Mouse (Mus musculus): ENCODE measurements around the gene Lmod1. TPM values are rescaled to one million over a fixed set of nuclear protein-coding genes. Genes with fewer than 3 reads are reported as not detected.

The Lmod1 gene
- polyA plus RNA-seq, 1 experiment from 2014 or later: 1.0 TPM

- no peak overlapping the region for H3K27ac ChIP-seq (replicated peaks)
- 0 out of 2 replicates have a peak, but pooled peaks cover 2% of the 10 kb centered on the region for H3K4me1 ChIP-seq
- no peak overlapping the region for H3K4me3 ChIP-seq (replicated peaks)
- WGBS: 81% methylated on average over 8 of the region's 8 CpGs
- no peaks in the 10 kb centered on the region for H3K9me3 ChIP-seq (replicated peaks)
- no peak for ATAC-seq (ENCODE audit: insufficient number of reproducible peaks, low FRiP score, low TSS enrichment, low read depth)
- no peaks in the 10 kb centered on the region for H3K36me3 ChIP-seq
- H3K9ac ChIP-seq: no peak overlapping the region
- no peak overlapping the region for H3K4me2 ChIP-seq (replicated peaks)
- H3K27me3 ChIP-seq: no peaks in the 10 kb centered on the region
These were observed 38.8 kb downstream of the Lmod1 start for GRCm38 (mm10) chr1:135363446-135363845.

- no peaks in the 10 kb centered on the region for H3K27me3 ChIP-seq
- no peaks in the 10 kb centered on the region for H3K36me3 ChIP-seq
- ATAC-seq (ENCODE audit: insufficient number of reproducible peaks, low FRiP score, low TSS enrichment, low read depth): no peak
- H3K9me3 ChIP-seq (replicated peaks): no peaks in the 10 kb centered on the region
- no peak overlapping the region for H3K4me2 ChIP-seq (replicated peaks)
- peaks cover 12% of the 10 kb centered on the region; the same call in 1 of the 2 replicates for H3K4me1 ChIP-seq
- no peak overlapping the region for H3K4me3 ChIP-seq (replicated peaks)
- H3K27ac ChIP-seq (replicated peaks): no peak overlapping the region
- H3K9ac ChIP-seq: no peak overlapping the region
These were observed 41.8 kb downstream of the Lmod1 start for GRCm38 (mm10) chr1:135366380-135366779.

- no peak for ATAC-seq (ENCODE audit: insufficient number of reproducible peaks, low FRiP score, low TSS enrichment, low read depth)
- no peaks in the 10 kb centered on the region for H3K27me3 ChIP-seq
- H3K9me3 ChIP-seq (replicated peaks): no peaks in the 10 kb centered on the region
- H3K4me2 ChIP-seq (replicated peaks): no peak overlapping the region
- no peak overlapping the region for H3K9ac ChIP-seq
- no peak overlapping the region for H3K27ac ChIP-seq (replicated peaks)
- H3K4me1 ChIP-seq: peaks cover 12% of the 10 kb centered on the region; the same call in 1 of the 2 replicates
- no peaks in the 10 kb centered on the region for H3K36me3 ChIP-seq
- WGBS: 72% methylated on average over 7 of the region's 7 CpGs
- H3K4me3 ChIP-seq (replicated peaks): no peak overlapping the region
These were observed 42.4 kb downstream of the Lmod1 start for GRCm38 (mm10) chr1:135367005-135367404.

- 68% methylated on average over 8 of the region's 8 CpGs for WGBS
- no peak overlapping the region for H3K9ac ChIP-seq
- no peaks in the 10 kb centered on the region for H3K9me3 ChIP-seq (replicated peaks)
- no peak overlapping the region for H3K4me2 ChIP-seq (replicated peaks)
- ATAC-seq (ENCODE audit: insufficient number of reproducible peaks, low FRiP score, low TSS enrichment, low read depth): no peak
- H3K27me3 ChIP-seq: no peaks in the 10 kb centered on the region
- H3K36me3 ChIP-seq: no peaks in the 10 kb centered on the region
- peaks cover 12% of the 10 kb centered on the region; the same call in 1 of the 2 replicates for H3K4me1 ChIP-seq
- no peak overlapping the region for H3K27ac ChIP-seq (replicated peaks)
- H3K4me3 ChIP-seq (replicated peaks): no peak overlapping the region
These were observed 43.0 kb downstream of the Lmod1 start for GRCm38 (mm10) chr1:135367595-135367994.

GRCm38 (mm10) chr1:135368245-135368644 is 43.6 kb downstream of the Lmod1 start:
- Histone ChIP-seq H3K36me3 (no peaks in the 10 kb centered on the region), H3K4me3 (replicated peaks) (peak overlapping the region; percentile 53), H3K9me3 (replicated peaks) (no peaks in the 10 kb centered on the region), H3K9ac (peak overlapping the region; percentile 45), H3K4me2 (replicated peaks) (peak overlapping the region; percentile 96), H3K27me3 (no peaks in the 10 kb centered on the region), H3K27ac (replicated peaks) (no peak overlapping the region), H3K4me1 (peaks cover 12% of the 10 kb centered on the region; the same call in 1 of the 2 replicates)
- under 1% methylated on average over 20 of the region's 20 CpGs for WGBS
- peak; percentile 68 for ATAC-seq (ENCODE audit: insufficient number of reproducible peaks, low FRiP score, low TSS enrichment, low read depth)

GRCm38 (mm10) chr1:135368982-135369381 is 44.4 kb downstream of the Lmod1 start:
- Histone ChIP-seq H3K9ac (peak overlapping the region; percentile 45), H3K4me1 (peaks cover 14% of the 10 kb centered on the region), H3K4me2 (replicated peaks) (peak overlapping the region; percentile 96), H3K27ac (replicated peaks) (no peak overlapping the region), H3K4me3 (replicated peaks) (peak overlapping the region; percentile 53), H3K9me3 (replicated peaks) (no peaks in the 10 kb centered on the region), H3K27me3 (no peaks in the 10 kb centered on the region), H3K36me3 (no peaks in the 10 kb centered on the region)
- no peak for ATAC-seq (ENCODE audit: insufficient number of reproducible peaks, low FRiP score, low TSS enrichment, low read depth)
- WGBS: 10% methylated on average over 14 of the region's 14 CpGs

- Histone ChIP-seq H3K27me3 (no peaks in the 10 kb centered on the region), H3K27ac (replicated peaks) (no peak overlapping the region), H3K36me3 (no peaks in the 10 kb centered on the region), H3K9ac (no peak overlapping the region), H3K9me3 (replicated peaks) (no peaks in the 10 kb centered on the region), H3K4me2 (replicated peaks) (no peak overlapping the region; the same call in 1 of the 2 replicates), H3K4me1 (peaks cover 18% of the 10 kb centered on the region), H3K4me3 (replicated peaks) (no peak overlapping the region)
- 80% methylated on average over 5 of the region's 5 CpGs for WGBS
- ATAC-seq (ENCODE audit: insufficient number of reproducible peaks, low FRiP score, low TSS enrichment, low read depth): no peak
These were observed 44.8 kb downstream of the Lmod1 start for GRCm38 (mm10) chr1:135369415-135369814.

GRCm38 (mm10) chr1:135373171-135373677 is 48.6 kb downstream of the Lmod1 start:
- H3K9me3 ChIP-seq (replicated peaks): no peaks in the 10 kb centered on the region
- no peaks in the 10 kb centered on the region for H3K36me3 ChIP-seq
- WGBS: 76% methylated on average over 4 of the region's 4 CpGs
- no peak overlapping the region for H3K4me3 ChIP-seq (replicated peaks)
- no peak overlapping the region for H3K27ac ChIP-seq (replicated peaks)
- H3K27me3 ChIP-seq: no peaks in the 10 kb centered on the region
- ATAC-seq (ENCODE audit: insufficient number of reproducible peaks, low FRiP score, low TSS enrichment, low read depth): no peak
- peaks cover 27% of the 10 kb centered on the region for H3K4me1 ChIP-seq
- H3K4me2 ChIP-seq (replicated peaks): no peak overlapping the region
- no peak overlapping the region for H3K9ac ChIP-seq

GRCm38 (mm10) chr1:135374175-135374867 is 49.7 kb downstream of the Lmod1 start:
- H3K4me2 ChIP-seq (replicated peaks): peak overlapping the region; percentile 90
- H3K27me3 ChIP-seq: no peaks in the 10 kb centered on the region
- H3K4me1 ChIP-seq: peaks cover 18% of the 10 kb centered on the region
- no peaks in the 10 kb centered on the region for H3K9me3 ChIP-seq (replicated peaks)
- H3K27ac ChIP-seq (replicated peaks): no peak overlapping the region
- peak overlapping the region; percentile 39 for H3K9ac ChIP-seq
- no peaks in the 10 kb centered on the region for H3K36me3 ChIP-seq
- WGBS: 5% methylated on average over 19 of the region's 19 CpGs
- H3K4me3 ChIP-seq (replicated peaks): peak overlapping the region; percentile 58
- ATAC-seq (ENCODE audit: insufficient number of reproducible peaks, low FRiP score, low TSS enrichment, low read depth): no peak; the same call in 1 of the 2 replicates

GRCm38 (mm10) chr1:135374868-135375581 is 50.4 kb downstream of the Lmod1 start, which contains the start of gene Shisa4:
Gene Shisa4 (minus strand): TSS chr1:135375237.
- 2% methylated on average over 32 of the region's 38 CpGs for WGBS
- Histone ChIP-seq H3K27me3 (no peaks in the 10 kb centered on the region), H3K27ac (replicated peaks) (0 out of 2 replicates have a peak within 1 kb of the TSS, but pooled peaks have one; percentile 8), H3K9ac (peak within 1 kb of the TSS; percentile 39), H3K4me3 (replicated peaks) (peak within 1 kb of the TSS; percentile 58), H3K4me1 (peaks cover 15% of the 10 kb centered on the region), H3K4me2 (replicated peaks) (peak within 1 kb of the TSS; percentile 90), H3K36me3 (no peaks in the 10 kb centered on the region), H3K9me3 (replicated peaks) (no peaks in the 10 kb centered on the region)
- ATAC-seq (ENCODE audit: insufficient number of reproducible peaks, low FRiP score, low TSS enrichment, low read depth): peak; percentile 87

GRCm38 (mm10) chr1:135378576-135378975 is 54.0 kb downstream of the Lmod1 start:
- 56% methylated on average over 9 of the region's 9 CpGs for WGBS
- Histone ChIP-seq H3K27ac (replicated peaks) (no peak overlapping the region), H3K4me3 (replicated peaks) (no peak overlapping the region), H3K9ac (no peak overlapping the region), H3K9me3 (replicated peaks) (no peaks in the 10 kb centered on the region), H3K27me3 (no peaks in the 10 kb centered on the region), H3K4me2 (replicated peaks) (no peak overlapping the region), H3K36me3 (peaks cover 12% of the 10 kb centered on the region), H3K4me1 (peaks cover 15% of the 10 kb centered on the region)
- no peak for ATAC-seq (ENCODE audit: insufficient number of reproducible peaks, low FRiP score, low TSS enrichment, low read depth)

All from embryonic facial prominence, embryonic 15.5 days (tissue).